Mouse (Mus musculus) liver, embryonic 15.5 days (tissue): ENCODE measurements around the gene Btbd9. TPM values are rescaled to one million over a fixed set of nuclear protein-coding genes. Genes with fewer than 3 reads are reported as not detected.

Experiments
- ATAC-seq: fragments of 200-750 bp; cut with Nextera tagmentation; 2 replicates; pipeline ENCODE4 v1.8.0; 2017; ENCODE audit warnings: moderate number of reproducible peaks, mild to moderate bottlenecking, moderate library complexity; ENCODE audit not compliant: insufficient read depth
- H3K27ac ChIP-seq: fragments of 300-500 bp; sonication (generic); replicated peaks from 2 replicates; pipeline ENCODE4 v1.5.1; 2015; ENCODE audit warnings: mild to moderate bottlenecking, inconsistent platforms
- H3K27me3 ChIP-seq: fragments of 300-500 bp; sonication (generic); 2 replicates; pipeline ENCODE4 v1.6.1; 2015; ENCODE audit warnings: mild to moderate bottlenecking, inconsistent platforms
- H3K36me3 ChIP-seq: fragments of 300-500 bp; sonication (generic); replicated peaks from 2 replicates; pipeline ENCODE4 v1.6.1; 2015; ENCODE audit warnings: moderate library complexity, mild to moderate bottlenecking, inconsistent platforms
- H3K4me1 ChIP-seq: fragments of 300-500 bp; sonication (generic); replicated peaks from 2 replicates; pipeline ENCODE4 v1.6.1; 2015; ENCODE audit warnings: inconsistent platforms
- H3K4me2 ChIP-seq: fragments of 300-500 bp; sonication (generic); 2 replicates; pipeline ENCODE4 v1.6.1; 2015; ENCODE audit warnings: moderate library complexity, mild to moderate bottlenecking, inconsistent platforms
- H3K4me3 ChIP-seq: fragments of 300-500 bp; sonication (generic); replicated peaks from 2 replicates; pipeline ENCODE4 v1.5.1; 2015; ENCODE audit warnings: mild to moderate bottlenecking, inconsistent platforms
- H3K9ac ChIP-seq: fragments of 300-500 bp; sonication (generic); 2 replicates; pipeline ENCODE4 v1.6.1; 2015; ENCODE audit warnings: moderate library complexity, mild to moderate bottlenecking, inconsistent platforms
- H3K9me3 ChIP-seq: fragments of 300-500 bp; sonication (generic); replicated peaks from 2 replicates; pipeline ENCODE4 v1.6.1; 2016; ENCODE audit warnings: inconsistent platforms
- WGBS: fragments of 180-500 bp; shearing (Covaris S2); methylation state at CpG from one replicate; pipeline ENCODE4 v1.1.7; 2015; ENCODE audit warnings: mixed read lengths; ENCODE audit not compliant: insufficient replicate concordance; 5-methylcytosine and 5-hydroxymethylcytosine counted together
- polyA plus RNA-seq: library from polyadenylated mRNA; unstranded; fragments of >200 nt; fragmentation: Nextera tagmentation; extraction: Ambion mirVana; gene quantifications from 2 replicates; pipeline ENCODE4 v1.2.1, GENCODE M21; 2015

The Btbd9 gene
- polyA plus RNA-seq, 1 experiment from 2014 or later = 12.2 TPM

GRCm38 (mm10) chr17:30611221-30612074, 35.2 kb upstream of the Btbd9 start:
- Histone ChIP-seq H3K9me3 (no peaks in the 10 kb centered on the region), H3K4me2 (peak overlapping the region; percentile 69), H3K36me3 (peaks cover 19% of the 10 kb centered on the region), H3K4me3 (peak overlapping the region; percentile 75), H3K4me1 (peaks cover 83% of the 10 kb centered on the region), H3K27me3 (no peaks in the 10 kb centered on the region), H3K27ac (peak overlapping the region; percentile 93), H3K9ac (peak overlapping the region; percentile 82)
- 0 out of 2 replicates have a peak, but pooled peaks have one; percentile 6 for ATAC-seq
- 16% methylated on average over 18 of the region's 18 CpGs for WGBS

DNA sequence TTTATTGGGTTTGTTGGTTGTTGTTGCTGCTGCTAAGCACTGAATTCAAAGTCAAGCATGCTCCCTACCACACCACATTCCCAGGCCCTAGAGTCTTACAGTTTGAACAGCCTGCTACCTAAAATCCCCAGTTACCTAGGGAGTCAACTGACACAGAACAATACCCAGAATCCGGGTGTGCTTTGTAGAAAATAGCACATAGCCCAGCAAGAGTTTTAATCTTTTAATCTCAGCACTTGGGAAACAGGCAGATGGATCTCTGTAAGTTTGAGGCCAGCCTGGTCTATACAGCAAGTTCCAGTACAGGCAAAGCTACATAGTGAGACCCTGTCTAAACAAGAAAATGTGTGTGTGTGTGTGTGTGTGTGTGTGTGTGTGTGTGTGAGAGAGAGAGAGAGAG, 34.5 kb upstream of the Btbd9 start:
- H3K4me3 ChIP-seq = peak overlapping the region; percentile 75
- no peaks in the 10 kb centered on the region for H3K9me3 ChIP-seq
- WGBS = 47% methylated on average over 1 of the region's 1 CpGs
- no peak for ATAC-seq
- H3K27me3 ChIP-seq = no peaks in the 10 kb centered on the region
- peaks cover 26% of the 10 kb centered on the region for H3K36me3 ChIP-seq
- peak overlapping the region; percentile 69 for H3K4me2 ChIP-seq
- H3K4me1 ChIP-seq = peaks cover 83% of the 10 kb centered on the region
- peak overlapping the region; percentile 93 for H3K27ac ChIP-seq
- H3K9ac ChIP-seq = peak overlapping the region; percentile 82; the same call in 1 of the 2 replicates

DNA sequence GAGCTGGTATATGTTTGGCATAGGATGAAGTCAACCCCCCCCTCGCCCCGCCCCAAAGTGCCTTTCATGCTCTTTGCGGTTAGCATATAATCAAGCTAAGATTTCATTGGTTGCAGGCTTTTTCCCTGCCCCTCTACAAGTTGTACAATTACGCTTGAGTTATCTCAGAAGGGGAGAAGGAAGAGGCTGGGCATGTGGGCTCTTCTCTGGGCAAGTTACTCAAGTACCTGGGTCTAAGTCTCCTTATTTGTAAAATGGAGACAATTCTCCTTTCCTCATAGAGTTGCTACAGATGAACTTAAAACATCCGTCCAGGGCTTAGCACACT, 33.7 kb upstream of the Btbd9 start:
- ATAC-seq = no peak
- Histone ChIP-seq H3K36me3 (peaks cover 32% of the 10 kb centered on the region), H3K27ac (peak overlapping the region; percentile 93), H3K4me2 (peak overlapping the region; percentile 69), H3K9me3 (no peaks in the 10 kb centered on the region), H3K27me3 (no peaks in the 10 kb centered on the region), H3K4me1 (peaks cover 75% of the 10 kb centered on the region), H3K4me3 (peak overlapping the region; percentile 75), H3K9ac (no peak overlapping the region)
- 61% methylated on average over 5 of the region's 5 CpGs for WGBS

GRCm38 (mm10) chr17:30609305-30609979, 33.2 kb upstream of the Btbd9 start:
- Histone ChIP-seq H3K9me3 (no peaks in the 10 kb centered on the region), H3K27ac (peak overlapping the region; percentile 93), H3K4me3 (peak overlapping the region; percentile 75), H3K27me3 (no peaks in the 10 kb centered on the region), H3K36me3 (peaks cover 37% of the 10 kb centered on the region), H3K9ac (peak overlapping the region; percentile 19; the same call in 1 of the 2 replicates), H3K4me2 (peak overlapping the region; percentile 69), H3K4me1 (peaks cover 70% of the 10 kb centered on the region)
- 62% methylated on average over 16 of the region's 16 CpGs for WGBS
- peak; percentile 24; the same call in 1 of the 2 replicates for ATAC-seq

GRCm38 (mm10) chr17:30607909-30608495, 31.7 kb upstream of the Btbd9 start:
- H3K4me2 ChIP-seq = no peak overlapping the region
- peak overlapping the region; percentile 12; the same call in 1 of the 2 replicates for H3K9ac ChIP-seq
- no peak for ATAC-seq
- peaks cover 51% of the 10 kb centered on the region for H3K36me3 ChIP-seq
- no peaks in the 10 kb centered on the region for H3K27me3 ChIP-seq
- H3K27ac ChIP-seq = peak overlapping the region; percentile 93; the same call in 1 of the 2 replicates
- H3K4me3 ChIP-seq = no peak overlapping the region
- 89% methylated on average over 8 of the region's 8 CpGs for WGBS
- H3K4me1 ChIP-seq = peaks cover 55% of the 10 kb centered on the region
- no peaks in the 10 kb centered on the region for H3K9me3 ChIP-seq

DNA sequence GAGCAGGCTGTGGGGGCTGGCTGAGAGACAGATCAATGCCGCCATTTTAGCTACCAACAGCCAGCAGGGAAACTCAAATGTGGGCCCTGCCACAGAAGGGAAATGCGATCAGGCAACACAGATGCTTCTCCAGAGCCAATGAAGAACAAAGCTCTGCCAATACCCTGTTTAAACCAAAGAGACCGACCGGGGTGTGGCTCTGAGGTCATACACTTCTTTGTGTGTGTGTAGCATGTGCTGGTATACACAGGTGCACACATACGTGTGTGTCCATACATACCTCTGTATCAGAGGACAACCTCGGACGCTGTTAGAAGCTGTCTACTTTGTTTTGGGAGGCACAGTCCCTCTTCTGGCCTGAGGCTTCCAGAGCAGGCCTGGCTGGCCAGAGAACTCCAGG, 31.0 kb upstream of the Btbd9 start:
- H3K9me3 ChIP-seq = no peaks in the 10 kb centered on the region
- H3K4me2 ChIP-seq = no peak overlapping the region
- peaks cover 51% of the 10 kb centered on the region for H3K4me1 ChIP-seq
- no peaks in the 10 kb centered on the region for H3K27me3 ChIP-seq
- peak overlapping the region; percentile 10; the same call in 1 of the 2 replicates for H3K27ac ChIP-seq
- no peak overlapping the region for H3K4me3 ChIP-seq
- H3K36me3 ChIP-seq = peaks cover 58% of the 10 kb centered on the region
- 87% methylated on average over 7 of the region's 7 CpGs for whole genome bisulfite sequencing
- ATAC-seq = no peak
- no peak overlapping the region for H3K9ac ChIP-seq

DNA sequence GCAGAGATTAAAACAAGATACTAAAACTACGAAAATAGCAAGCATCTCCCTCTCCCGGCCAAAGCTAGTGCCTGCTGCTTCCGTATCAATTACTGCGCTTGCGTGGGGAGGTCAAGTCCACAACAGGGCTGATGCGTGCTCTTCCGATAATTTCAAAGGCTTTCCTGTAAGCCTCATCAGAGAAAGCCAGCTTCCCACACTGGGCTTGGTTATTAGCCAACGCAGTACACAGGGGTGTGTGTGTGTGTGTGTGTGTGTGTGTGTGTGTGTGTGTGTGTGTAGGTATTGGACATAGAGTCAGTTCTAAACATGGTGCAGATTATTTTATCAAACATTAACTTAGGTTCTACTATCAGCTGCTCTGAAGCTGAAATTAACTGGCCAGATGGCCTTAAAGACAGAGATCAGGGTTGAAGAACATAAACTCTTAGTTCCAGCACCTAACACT, 30.4 kb upstream of the Btbd9 start:
- no peak overlapping the region for H3K4me2 ChIP-seq
- H3K9me3 ChIP-seq = no peaks in the 10 kb centered on the region
- ATAC-seq = no peak
- H3K36me3 ChIP-seq = peaks cover 65% of the 10 kb centered on the region
- no peak overlapping the region for H3K4me3 ChIP-seq
- no peaks in the 10 kb centered on the region for H3K27me3 ChIP-seq
- 83% methylated on average over 8 of the region's 8 CpGs for WGBS
- H3K4me1 ChIP-seq = peaks cover 53% of the 10 kb centered on the region
- 0 out of 2 replicates have a peak overlapping the region, but pooled peaks have one; percentile 3 for H3K27ac ChIP-seq
- no peak overlapping the region for H3K9ac ChIP-seq

DNA sequence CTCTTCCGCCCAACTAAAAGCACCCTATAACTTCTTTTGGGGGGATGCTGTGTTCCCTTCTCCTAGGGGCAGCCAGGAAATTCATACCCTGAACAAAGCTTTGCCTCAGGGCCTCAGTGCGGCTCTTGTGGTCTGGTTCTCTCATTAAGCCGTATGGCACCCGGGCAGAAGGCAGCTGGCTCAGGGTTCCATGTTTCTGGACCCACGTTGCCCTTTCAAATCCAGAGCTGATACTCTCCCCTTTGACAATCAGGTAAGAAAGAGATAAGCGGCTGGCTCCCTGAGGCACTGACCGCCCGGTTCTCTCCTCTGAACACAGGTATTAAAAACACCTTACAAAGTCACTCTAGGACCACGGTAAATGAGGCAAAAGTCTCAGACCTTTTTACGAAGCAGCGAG, 29.9 kb upstream of the Btbd9 start:
- H3K27me3 ChIP-seq = no peaks in the 10 kb centered on the region
- 85% methylated on average over 11 of the region's 11 CpGs for whole genome bisulfite sequencing
- peaks cover 53% of the 10 kb centered on the region for H3K4me1 ChIP-seq
- H3K9me3 ChIP-seq = no peaks in the 10 kb centered on the region
- ATAC-seq = no peak
- H3K27ac ChIP-seq = 0 out of 2 replicates have a peak overlapping the region, but pooled peaks have one; percentile 3
- no peak overlapping the region for H3K4me3 ChIP-seq
- peaks cover 69% of the 10 kb centered on the region for H3K36me3 ChIP-seq
- H3K4me2 ChIP-seq = no peak overlapping the region
- H3K9ac ChIP-seq = no peak overlapping the region

GRCm38 (mm10) chr17:30605001-30605400, 28.7 kb upstream of the Btbd9 start:
- Histone ChIP-seq H3K4me3 (no peak overlapping the region), H3K27ac (no peak overlapping the region), H3K27me3 (no peaks in the 10 kb centered on the region), H3K9ac (no peak overlapping the region), H3K36me3 (peaks cover 81% of the 10 kb centered on the region), H3K4me2 (no peak overlapping the region), H3K4me1 (peaks cover 43% of the 10 kb centered on the region), H3K9me3 (no peaks in the 10 kb centered on the region)
- no peak for ATAC-seq
- WGBS = 86% methylated on average over 5 of the region's 5 CpGs

DNA sequence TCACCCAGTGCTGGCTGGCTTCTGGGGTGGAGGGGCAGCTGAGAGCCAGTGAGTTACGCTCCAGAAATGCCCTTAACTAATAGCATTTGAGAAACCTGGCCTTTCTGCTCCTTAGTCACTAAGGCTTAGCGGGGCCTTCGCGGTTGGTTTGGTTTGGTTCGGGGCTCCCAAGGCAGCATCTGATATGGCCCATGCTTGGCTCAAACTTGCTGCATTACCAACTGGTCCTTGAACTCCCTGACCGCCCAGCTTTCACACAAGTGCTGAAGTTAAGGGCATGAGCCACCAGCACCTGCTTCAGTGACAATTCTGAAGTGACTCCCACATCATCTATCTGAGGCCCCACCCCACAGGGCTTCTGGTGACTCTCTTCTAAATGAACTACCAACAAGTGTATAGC, 28.0 kb upstream of the Btbd9 start:
- Histone ChIP-seq H3K4me3 (no peak overlapping the region), H3K9ac (no peak overlapping the region), H3K36me3 (peaks cover 86% of the 10 kb centered on the region), H3K4me2 (no peak overlapping the region), H3K9me3 (no peaks in the 10 kb centered on the region), H3K27me3 (no peaks in the 10 kb centered on the region), H3K27ac (no peak overlapping the region), H3K4me1 (peaks cover 36% of the 10 kb centered on the region)
- 87% methylated on average over 6 of the region's 6 CpGs for WGBS
- no peak for ATAC-seq

- H3K4me1 ChIP-seq = peaks cover 15% of the 10 kb centered on the region
- no peak overlapping the region for H3K9ac ChIP-seq
- H3K4me2 ChIP-seq = no peak overlapping the region
- H3K4me3 ChIP-seq = no peak overlapping the region
- no peak for ATAC-seq
- no peaks in the 10 kb centered on the region for H3K27me3 ChIP-seq
- H3K36me3 ChIP-seq = peaks cover 96% of the 10 kb centered on the region
- H3K9me3 ChIP-seq = no peaks in the 10 kb centered on the region
- WGBS = 88% methylated on average over 14 of the region's 14 CpGs
- H3K27ac ChIP-seq = no peak overlapping the region
Observed at GRCm38 (mm10) chr17:30602175-30602574, 25.9 kb upstream of the Btbd9 start.
